Mouse (Mus musculus) gastrocnemius, adult 8-10 months (tissue): ENCODE measurements around the gene Gulp1. TPM values are rescaled to one million over a fixed set of nuclear protein-coding genes. Genes with fewer than 3 reads are reported as not detected.

Experiments
- DNase-seq, 2 experiments: peaks; one replicate each; pipeline ENCODE4 v3.0.0; 2022; ENCODE audit warnings: low spot score in 2 of 2
- total RNA-seq, 4 experiments: library from RNA; stranded (reverse); gene quantifications; 2 replicates each; pipeline ENCODE4 v1.2.4; 2022

The Gulp1 gene
- total RNA-seq, result 1 to 10 TPM; 1.7 to 3.1 (median 1.9) TPM

DNA sequence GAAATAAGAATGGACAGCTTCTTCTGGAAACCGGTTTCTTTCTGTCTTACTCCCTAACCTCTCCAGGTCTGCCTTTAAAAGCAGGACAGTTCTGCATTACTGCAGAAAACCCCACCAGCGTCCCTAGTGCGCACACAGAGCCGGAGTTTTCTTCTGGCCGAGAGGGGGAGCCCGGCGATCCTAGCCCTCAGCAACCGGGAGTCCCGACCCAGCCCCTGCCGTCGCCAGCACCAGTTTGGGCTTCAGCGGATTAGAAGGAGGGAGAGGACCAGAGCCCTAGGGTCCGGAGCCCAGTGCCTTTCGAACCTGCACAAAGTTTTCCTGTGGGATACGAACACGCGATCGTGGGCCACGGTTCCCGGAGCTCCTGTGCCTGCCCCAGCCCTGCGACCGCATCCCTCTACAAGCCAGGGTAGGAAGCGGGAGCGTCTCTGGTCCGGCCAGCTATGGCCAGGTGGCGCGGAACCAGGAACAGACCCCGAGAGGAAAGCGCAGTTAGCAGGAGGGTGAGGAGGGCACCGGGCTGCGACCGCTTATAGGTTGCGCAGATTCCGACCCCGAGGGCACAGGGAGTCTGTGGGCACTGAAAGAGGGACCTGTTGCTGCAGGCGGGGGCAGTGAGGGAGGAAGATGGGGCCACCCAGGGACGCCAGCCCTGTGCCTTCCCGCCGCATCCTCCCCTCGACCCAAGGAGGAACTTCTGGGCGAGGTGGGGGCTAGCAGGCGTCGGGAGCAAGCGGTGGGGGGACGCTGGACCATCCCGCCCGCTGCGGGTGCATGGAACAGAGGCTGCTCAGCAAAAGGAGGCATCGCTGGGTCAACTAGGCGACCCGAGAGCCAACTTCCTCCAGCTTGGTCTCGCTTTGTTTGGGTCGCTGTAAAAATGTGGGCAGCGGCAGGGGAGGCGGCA lies at the start of gene Gulp1:
TSS of gene Gulp1 (plus strand) at position 51 of the 910 bp plus-strand sequence.
- DNase-seq, result peak; percentile 35 to 50

DNA sequence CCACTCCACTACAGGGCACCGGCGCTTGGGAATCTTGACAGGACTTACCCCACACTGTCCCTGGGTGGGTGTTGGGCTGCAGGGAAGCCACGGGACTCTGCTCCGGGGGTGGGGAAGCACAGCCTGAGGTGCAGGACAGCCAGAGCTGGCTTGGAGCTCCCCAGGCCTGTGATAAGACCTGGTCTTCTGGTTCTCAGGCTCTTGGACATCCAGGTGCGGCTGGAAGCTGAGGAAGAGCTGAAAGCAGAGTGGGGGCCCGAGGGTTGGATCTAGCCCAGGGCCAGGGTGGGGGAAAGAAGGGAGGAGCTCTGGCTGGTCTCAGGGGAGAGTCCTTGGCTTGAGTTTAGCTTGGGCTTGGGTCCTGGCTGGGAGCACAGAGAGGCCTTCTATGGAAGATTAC lies 1.1 kb upstream of the Gulp1 start:
- DNase-seq, result no peak

DNA sequence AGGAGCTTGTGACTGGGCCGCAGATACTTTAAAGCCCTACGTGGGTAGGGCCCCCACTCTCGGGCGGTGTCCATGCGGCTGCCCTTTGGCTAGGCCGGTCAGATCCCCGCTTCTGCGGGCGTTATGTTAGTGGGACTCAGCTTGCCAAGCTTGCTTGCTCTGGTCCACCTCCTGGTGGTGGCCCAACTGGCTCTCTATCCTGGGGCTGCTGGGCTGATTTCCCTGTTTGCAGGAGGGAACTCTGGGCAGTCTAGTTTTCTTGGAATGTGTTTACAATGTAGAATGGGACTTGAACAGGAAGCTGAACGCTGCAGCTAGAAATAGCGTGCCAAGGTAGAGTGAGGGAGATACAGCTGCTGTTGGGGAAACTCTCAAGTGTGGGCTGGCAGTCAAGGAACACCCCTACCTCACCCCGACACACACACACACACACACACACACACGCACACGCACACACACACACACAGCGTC lies 1.1 kb downstream of the Gulp1 start:
- DNase-seq, result peak; percentile 17 to 53

DNA sequence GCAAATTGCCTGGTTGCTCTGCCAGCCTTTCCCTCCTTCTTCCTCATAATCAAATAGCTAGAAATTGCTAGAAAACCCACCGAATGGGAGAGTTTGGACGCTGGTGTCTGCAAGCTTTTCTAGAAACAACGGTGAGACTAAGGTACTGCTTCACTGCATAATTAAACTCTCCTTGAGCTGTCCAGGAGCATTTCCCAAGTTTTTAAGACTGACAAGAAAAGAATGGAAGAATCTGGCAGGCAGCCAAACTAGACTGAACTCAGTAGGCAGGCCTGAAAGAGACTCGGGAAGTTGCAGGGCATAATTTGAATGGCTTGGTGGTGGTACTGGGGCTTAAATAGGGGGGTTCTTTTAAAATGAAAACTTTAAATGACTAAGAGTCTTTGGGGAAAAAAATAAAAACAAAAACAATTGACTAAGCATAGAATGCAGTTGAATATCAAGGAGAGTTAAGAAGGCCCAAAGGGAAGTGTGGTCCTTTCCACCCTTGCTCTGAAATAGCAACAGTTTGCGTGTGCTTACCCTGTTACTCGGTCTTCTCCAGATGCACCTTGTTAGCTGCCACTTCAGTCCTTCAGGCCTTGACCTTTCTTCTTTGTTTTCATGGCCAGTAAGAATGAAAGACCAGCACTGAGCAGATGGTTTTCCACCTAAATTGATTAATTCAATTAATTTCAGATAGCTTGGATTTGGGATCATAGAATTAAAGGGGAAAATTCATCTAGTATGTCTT lies 2.0 kb downstream of the Gulp1 start:
- DNase-seq, result no peak

DNA sequence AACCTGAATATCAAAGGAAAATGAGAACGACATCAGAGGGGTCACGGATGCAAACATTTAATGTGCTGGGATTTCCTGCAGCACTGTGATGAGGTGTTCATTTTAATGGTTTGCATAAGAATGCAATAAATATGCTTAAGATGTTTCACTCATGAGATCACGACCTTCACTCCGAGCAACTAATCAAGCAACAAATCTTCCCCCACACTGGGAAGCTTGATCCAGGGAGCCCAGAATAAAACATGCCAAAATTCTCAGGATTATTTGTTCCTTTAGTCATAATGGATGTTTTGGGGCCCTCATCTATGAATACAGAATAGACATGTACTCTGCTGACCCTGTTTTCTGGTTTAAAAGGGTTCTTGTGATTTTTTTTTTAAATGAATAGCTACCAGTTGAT lies 16.1 kb downstream of the Gulp1 start:
- DNase-seq, result no peak

DNA sequence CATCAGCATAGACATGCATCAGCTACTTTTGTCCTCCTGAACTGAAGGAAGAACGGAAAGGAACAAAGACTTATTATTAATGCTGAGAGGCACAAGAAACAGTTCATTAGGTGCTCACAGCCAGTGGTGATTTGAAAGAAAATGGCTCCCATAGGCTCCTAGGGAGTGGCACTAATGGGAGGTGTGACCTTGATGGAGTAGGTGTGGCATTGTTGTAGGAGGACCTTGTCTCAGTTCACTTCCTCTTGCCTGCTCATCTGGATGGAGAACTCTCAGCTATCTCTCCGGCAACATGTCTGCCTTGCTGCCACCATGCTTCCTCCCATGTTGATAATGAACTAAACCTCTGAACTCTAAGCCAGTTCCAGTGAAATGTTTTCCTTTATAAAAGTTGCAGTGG lies 17.0 kb downstream of the Gulp1 start:
- DNase-seq, result no peak

DNA sequence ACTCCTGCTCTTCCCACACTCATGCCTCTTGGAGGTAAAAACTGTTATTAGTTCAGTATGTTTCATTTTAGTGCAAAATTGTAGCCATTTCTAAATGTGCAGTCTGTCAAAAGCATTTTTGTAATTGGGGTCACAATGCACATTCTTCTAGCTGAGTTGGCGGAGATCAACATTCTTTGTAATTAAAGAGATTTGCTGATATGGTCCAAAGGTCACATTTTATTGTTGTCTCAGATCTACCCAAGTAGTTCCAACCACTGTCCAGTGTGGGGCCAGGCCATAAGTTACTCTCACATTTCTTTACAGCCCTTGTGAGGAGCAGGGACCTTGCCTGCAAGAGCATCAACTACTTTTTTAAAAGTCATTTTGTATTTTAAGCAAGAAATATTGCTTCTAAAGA lies 24.7 kb downstream of the Gulp1 start:
- DNase-seq, result no peak

DNA sequence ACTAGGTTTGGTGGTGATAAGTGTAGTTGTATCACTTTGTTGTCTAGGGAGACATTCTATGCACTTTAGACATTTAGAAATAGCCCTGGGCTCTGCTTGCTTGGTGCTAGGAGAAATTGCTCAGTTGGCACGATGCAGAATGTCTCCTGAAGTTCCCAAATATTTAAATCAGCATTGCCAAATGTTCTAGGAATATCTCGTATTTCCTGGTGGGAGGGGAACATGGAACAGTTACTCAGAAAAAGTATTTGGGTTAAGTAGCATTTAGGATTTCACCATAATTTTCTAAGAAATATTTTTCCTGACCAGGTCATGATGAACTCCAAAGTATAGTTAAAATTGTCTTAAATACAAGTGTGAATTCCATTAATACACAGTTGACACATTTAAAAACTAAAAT lies 25.3 kb downstream of the Gulp1 start:
- DNase-seq, result no peak

DNA sequence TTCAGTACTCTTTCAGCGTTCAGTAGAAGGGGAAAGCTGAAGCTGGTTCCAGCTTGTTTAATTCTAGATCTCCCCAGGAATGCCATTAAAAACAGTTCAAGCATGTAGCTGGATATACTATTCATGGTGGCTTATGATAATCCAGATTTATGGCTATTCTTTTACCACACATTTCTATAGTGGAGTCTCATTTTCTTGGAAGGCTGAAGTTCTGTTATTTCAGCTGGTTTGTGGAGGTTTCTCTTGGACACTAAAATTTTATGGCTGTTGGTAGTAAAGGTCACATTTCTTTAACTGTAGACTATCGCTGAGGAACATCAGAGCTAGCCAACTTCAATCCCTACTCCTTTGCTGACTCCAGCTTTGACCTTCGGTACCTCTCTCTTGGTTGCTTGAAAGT lies 29.1 kb downstream of the Gulp1 start:
- DNase-seq, result no peak

DNA sequence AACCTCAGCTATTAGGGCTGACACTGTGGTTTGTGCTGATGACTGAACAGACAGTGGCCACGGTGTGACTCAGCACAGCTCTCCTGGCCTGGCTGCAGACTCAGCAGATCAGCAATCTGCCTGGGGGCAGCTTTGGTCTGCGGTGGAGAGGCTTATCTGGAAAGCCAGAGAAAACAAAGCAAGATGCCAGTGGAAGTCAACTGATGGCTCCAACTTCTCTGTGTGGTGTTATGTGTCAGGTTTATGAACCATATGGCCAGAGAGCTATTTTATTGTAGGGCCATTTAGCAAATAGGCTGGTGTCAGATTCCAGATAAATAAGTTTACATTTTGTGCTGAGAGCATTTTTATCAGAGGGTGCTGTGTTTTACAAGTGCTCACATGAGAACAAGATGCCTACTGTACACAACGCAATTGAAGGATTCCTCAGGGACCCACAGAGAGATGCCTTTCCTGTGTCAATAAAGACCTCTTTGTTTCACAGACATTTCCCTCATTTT lies 33.6 kb downstream of the Gulp1 start:
- DNase-seq, result no peak

DNA sequence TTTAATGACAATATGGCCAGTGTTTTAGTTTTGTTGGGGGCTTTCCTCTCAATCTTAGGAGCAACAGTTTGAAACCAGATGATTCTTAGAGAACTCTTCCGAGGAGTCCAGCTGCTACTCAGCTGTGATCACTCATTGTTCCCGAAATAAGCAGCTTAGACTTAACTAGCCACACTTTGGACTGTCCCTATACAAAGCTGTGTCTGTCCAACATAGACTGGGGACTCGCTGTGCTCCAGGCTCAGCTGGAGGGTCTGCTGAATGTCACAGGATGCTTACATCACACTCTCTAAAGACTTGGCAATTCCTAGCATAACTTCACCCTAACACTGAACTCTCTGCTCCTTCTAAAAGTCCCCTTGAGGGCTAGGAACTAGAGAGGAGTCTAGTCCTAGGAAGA lies 40.4 kb downstream of the Gulp1 start:
- no peak for DNase-seq

DNA sequence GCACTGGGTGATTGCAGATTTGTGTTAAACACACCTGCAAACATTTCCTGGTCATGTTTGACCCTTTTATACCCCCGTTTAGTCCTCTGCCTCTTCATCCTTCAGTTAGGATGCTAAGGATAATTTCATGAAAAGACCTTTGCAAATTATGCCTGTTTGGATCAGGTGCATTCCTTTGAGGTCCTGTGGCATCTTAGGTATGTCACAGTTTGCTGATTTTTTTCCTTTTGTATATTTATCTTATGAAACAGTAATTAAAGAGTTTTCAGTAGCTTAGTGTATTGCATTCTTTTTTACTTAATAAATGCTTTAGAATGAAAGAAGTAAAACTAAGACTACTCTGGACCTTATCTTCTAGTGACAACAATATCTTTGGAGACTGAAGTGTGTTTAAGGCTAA lies 41.8 kb downstream of the Gulp1 start:
- DNase-seq, result no peak

DNA sequence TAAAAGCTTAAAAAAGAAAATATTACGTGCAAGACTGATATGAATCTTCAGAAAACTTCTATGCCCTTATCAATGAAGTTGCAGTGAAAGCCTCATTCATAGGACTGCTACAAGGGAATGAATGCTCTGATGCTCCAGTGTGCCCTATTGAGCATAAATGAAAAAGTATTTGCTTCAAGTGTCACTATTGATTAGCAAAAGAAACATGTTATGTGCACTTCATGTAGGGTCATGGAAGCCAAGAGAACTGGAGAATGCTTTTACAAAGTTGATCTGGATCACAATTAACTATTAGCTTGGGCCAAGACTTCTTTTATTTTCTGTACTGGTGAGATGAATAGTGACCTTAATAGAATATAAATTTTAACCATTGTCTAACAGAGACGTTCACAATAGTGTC lies 47.0 kb downstream of the Gulp1 start:
- no peak for DNase-seq

DNA sequence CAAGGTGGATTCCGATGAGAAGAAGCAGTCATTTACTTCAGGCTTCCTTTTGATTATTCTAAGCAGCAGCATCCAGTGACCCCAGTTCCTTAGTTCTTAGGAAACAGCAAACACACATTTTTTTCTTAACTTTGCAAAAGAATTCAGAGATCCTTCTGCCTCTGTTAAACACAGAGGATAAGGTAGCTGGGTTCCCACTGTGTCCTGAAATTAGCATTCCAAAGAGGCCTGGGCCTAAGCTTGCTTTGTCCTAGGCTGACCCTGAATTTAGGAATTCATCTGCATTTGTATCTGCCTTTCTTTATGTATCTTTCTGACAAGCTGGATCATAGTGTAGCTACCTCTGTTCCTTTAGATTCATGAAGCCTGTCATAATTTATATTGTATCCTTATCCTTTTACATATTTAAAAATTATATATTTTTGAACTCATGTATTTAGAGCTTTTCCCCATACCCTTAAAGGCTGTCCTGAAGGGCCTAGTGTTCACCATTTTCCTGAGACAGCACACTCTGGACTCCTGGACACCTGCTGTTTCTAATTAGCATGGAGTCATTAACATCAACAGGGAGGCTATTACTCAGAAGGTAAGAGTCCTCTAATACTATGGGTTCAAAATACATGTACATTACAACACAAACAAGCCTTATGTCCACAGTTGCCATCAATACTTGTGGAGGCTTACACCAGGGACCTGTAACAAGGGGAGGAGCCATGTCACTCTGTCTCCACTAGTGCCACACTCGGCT lies 62.2 kb downstream of the Gulp1 start:
- DNase-seq, result no peak

DNA sequence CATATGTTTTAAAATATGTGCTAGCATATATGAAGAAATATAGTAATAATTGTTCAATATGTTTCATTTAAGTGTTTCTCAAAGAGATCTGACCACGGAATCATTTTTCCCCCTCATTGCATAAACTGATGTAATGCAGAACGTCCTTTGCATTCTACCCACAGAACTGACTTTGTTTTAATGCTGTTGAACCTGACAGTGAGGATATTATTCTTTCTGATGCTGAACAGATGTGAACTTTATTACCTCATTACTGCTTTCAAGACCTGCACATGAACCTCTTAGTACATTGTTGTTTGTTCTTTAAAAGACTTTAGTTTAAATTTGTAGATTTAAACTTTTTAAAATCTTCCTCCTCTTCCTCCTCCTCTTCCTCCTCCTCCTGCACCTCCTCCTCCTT lies 67.4 kb downstream of the Gulp1 start:
- no peak for DNase-seq

DNA sequence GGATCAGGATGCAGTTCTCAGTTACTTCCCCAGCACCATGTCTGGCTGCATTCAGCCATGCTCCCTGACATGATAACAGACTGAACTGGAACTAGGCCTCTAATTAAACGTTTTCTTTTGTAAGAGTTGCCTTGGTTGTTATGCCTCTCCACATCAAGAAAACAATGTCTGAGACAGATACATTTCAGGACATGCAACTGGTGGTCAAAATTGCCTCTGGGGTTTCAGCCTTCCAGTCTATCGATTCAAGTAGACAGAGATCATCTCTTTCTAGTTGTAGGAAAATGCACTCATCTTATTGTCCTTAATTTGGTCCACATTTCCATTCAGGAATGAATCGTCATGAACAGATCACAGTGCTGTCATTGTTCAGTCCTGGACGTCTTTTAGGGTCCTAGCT lies 83.2 kb downstream of the Gulp1 start:
- DNase-seq, result no peak

DNA sequence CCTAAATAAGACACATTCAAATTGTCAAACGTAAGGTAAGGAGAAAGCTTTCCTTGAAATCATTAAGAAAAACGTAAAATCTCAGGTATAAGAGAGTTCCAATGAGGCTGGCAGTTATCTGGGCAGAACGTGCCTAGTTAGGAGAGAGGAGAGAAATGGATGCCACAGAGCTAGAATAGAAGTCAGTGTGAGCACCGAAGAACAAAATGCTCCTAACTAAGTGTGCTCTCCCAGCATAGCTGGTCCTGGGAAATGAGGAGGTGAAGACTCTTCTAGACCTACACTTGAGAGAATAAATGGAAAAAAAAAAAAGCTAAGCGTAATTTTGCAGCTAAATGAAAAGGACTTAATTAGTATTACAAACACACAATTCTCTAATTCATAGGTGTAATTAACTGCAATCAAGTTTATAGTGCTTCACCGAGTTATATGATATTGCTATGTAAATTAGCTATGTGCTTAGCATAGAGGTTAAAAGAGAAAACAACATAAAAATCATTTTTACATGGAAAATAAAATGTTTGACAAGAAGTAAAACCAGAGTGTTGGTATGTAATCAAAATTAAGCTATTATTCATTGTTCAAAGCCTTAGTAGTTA lies 94.5 kb downstream of the Gulp1 start:
- no peak for DNase-seq

DNA sequence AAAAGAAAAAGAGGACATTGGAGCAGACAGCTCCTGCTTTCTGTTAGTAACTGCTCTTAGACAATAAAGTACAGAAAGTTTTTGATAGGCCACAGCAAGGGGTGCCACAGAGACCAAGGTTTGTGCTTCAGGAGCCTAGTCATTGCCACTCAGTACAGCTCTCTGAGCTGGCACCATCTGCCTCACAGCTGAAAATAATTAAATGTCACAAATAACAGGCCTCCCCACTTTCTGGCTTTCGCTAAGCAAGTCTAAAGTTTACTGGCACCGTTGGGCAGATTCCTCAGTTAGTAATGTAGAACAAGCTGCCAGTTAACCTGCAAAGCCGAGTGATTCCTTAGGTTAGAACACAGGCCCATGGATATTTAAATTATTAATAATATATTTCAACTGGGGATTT lies 127.7 kb downstream of the Gulp1 start:
- no peak for DNase-seq

DNA sequence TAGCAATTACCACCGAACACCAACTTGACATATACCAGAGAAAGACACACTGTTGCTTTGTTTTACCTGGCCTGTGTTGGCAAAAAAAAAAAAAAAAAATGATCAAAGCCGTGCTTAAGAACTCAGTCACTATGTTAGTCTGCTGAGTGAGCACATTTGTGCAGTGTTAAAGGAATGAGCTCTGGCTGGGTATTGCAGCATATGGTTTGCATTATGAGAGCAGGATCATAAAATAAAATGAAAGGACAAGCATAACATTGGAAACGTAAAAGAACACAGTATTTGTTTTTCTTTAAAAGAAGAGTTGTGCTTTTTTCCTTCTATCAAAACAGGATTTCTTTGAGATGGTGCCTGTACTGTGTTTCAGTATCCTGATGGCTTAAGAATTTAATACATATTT lies 128.1 kb downstream of the Gulp1 start:
- DNase-seq, result no peak

DNA sequence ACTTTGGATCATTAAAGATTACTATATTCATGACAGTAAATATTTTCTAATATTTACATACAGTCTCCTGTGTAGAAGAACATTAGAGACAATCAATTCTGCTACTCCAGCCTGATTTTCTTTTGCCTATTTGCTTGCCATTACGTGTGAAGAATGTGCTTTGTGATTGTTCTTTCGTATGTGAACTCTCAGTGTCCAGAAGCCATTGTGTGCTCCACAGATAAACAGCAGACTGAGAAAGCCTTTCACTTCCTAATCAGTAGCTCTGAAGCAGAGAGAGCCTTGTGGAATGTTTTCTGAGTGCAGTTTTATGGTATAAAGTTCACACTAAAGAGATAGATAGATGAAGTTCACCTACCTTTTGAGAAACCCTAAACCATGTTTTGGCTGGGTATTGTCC lies 131.2 kb downstream of the Gulp1 start:
- no peak for DNase-seq

DNA sequence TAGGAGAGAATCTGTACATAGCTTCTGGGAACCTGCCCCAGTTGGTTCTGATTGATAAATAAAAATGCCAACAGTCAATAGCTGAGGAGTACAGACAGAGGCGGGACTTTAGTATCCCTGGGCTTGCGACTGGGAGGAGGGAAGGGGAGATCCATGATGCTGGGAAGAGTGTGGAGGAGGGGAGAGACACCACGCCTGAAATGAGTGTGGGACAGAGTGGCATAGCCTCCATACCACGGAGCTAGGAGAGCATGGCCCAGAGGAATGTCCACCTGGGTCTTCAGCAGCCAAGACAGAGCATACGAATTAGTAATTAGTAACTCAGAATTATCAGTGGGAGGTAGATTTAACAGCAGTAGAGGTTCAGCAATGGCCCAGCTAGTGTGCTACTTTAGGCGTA lies 132.4 kb downstream of the Gulp1 start:
- no peak for DNase-seq
